Mouse (Mus musculus): ENCODE results near the gene Timeless.
"Not testable (repeated sequence)": the region's sequence is repeated elsewhere in the genome, so short reads cannot be mapped to it uniquely, and the experiment has no call there.

DNA sequence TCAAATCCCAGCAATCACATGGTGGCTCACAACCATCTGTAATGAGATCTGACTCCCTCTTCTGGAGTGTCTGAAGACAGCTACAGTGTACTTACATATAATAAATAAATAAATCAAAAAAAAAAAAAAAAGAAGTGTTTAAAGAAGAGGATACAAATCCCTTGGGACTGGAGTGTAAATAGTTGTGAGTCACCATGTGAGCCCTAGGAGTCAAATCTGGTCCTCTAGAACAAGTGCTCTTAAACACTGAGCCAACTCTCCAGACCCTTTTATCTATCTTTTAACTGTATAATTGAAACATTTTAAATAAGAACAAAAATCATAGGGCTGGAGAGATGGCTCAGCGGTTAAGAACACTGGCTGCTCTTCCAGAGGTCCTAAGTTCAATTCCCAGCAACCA, 43.5 kb downstream of the Timeless start:
- not testable (repeated sequence) for TF ChIP-seq TCF12 (IDR thresholded peaks at IDR 0.05; ENCODE audit: insufficient read depth, poor library complexity, severe bottlenecking); SRF (IDR thresholded peaks at IDR 0.05; ENCODE audit: control insufficient read depth, insufficient read length, low read depth); POLR2A (IDR thresholded peaks at IDR 0.05; ENCODE audit: insufficient read length, low read depth)

Data from myocyte (in vitro differentiated cells).